Mouse (Mus musculus) cortical plate, adult 2 months (tissue): Measurements from ENCODE around the gene Map4k5. TPM values are rescaled to one million over a fixed set of nuclear protein-coding genes. Genes with fewer than 3 reads are reported as not detected.

Experiments used
- H3K27ac ChIP-seq: fragments of 200-500 bp; 2 replicates; pipeline ENCODE4 v1.5.1; 2012; ENCODE audit warnings: low read length, control low read depth, inconsistent platforms; ENCODE audit not compliant: insufficient read depth
- H3K4me1 ChIP-seq: fragments of 200-500 bp; 2 replicates; pipeline ENCODE4 v1.6.1; 2011; ENCODE audit warnings: low read length; ENCODE audit not compliant: control insufficient read depth, insufficient read depth
- H3K4me3 ChIP-seq: fragments of 200-500 bp; 2 replicates; pipeline ENCODE4 v1.5.1; 2011; ENCODE audit warnings: mild to moderate bottlenecking, low read length, control low read depth; ENCODE audit not compliant: insufficient read depth
- CTCF ChIP-seq: fragments of 200-500 bp; IDR thresholded peaks from 2 replicates; pipeline ENCODE4 v1.5.1; 2011; ENCODE audit warnings: mild to moderate bottlenecking, control low read depth, low read length; ENCODE audit not compliant: insufficient read depth; ENCODE audit errors: extremely low read depth
- POLR2A ChIP-seq: fragments of 200-500 bp; IDR thresholded peaks from 2 replicates; pipeline ENCODE4 v1.6.1; 2011; ENCODE audit warnings: mild to moderate bottlenecking, low read length, control low read depth; ENCODE audit not compliant: insufficient read depth; ENCODE audit errors: extremely low read depth
- polyA plus RNA-seq: library from polyadenylated mRNA; depleted of rRNA; stranded (reverse); fragments of >200 nt; gene quantifications from 2 replicates; pipeline ENCODE4 v1.2.3, GENCODE M21; 2012

Gene Map4k5
- polyA plus RNA-seq, 1 experiment = 25.3 TPM

DNA sequence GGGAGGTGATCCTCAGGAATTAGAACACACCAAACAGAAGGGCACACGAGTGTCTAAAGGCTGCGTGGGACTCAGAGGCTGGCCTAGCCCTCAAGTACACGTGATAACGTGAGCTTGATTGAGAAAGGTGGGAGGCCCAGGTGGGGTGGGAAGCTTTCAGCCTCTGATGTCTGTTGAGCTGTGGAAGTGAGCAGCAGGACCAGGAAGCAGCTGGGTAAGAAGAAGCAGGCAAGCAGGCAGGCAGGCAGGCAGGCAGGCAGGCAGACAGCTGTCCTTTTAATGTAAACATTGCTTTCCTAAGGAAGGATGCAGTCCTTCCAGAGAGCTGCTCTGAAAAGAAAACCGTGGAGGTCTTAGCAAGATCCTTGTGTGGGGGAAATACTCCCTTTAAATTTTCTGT lies 2.5 kb downstream of the Map4k5 start:
- Histone ChIP-seq H3K27ac (no peak overlapping the region), H3K4me1 (peaks cover 11% of the 10 kb centered on the region), H3K4me3 (peak overlapping the region; percentile 10; the same call in 1 of the 2 replicates)
- TF ChIP-seq CTCF (no peak), POLR2A (no peak)

- TF ChIP-seq CTCF (no peak), POLR2A (no peak)
- peak overlapping the region; percentile 10; the same call in 1 of the 2 replicates for H3K4me3 ChIP-seq
- H3K27ac ChIP-seq = no peak overlapping the region
- peaks cover 11% of the 10 kb centered on the region for H3K4me1 ChIP-seq
Measured at GRCm38 (mm10) chr12:69890051-69890450, 2.9 kb downstream of the Map4k5 start.

DNA sequence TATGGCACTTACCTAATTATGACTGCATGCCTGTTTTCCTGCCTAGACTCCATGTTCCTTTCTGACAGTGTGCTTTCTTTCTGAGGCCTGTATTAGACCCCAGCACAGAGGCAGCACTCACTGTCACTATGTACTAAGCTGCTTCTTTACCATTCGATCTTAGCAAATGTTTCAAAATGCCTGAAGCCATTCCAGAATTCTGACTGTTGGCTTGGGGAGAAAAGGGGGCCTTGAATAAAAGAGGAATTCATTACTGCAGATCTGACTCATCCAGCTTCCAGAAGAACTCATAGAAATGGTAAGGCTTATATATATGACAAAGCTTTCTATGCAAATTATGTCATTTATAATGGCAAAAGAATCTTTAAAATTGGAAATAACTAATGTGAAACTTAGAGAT lies 4.7 kb downstream of the Map4k5 start:
- Histone ChIP-seq H3K4me3 (no peak overlapping the region), H3K27ac (no peak overlapping the region), H3K4me1 (peaks cover 11% of the 10 kb centered on the region)
- TF ChIP-seq POLR2A = no peak
- TF ChIP-seq CTCF = no peak

GRCm38 (mm10) chr12:69887776-69888175 lies 5.2 kb downstream of the Map4k5 start:
- TF ChIP-seq CTCF = no peak
- no peak for TF ChIP-seq POLR2A
- peaks cover 11% of the 10 kb centered on the region for H3K4me1 ChIP-seq
- H3K27ac ChIP-seq = no peak overlapping the region
- no peak overlapping the region for H3K4me3 ChIP-seq

- Histone ChIP-seq H3K4me1 (peaks cover 9% of the 10 kb centered on the region), H3K27ac (no peak overlapping the region), H3K4me3 (no peak overlapping the region)
- no peak for TF ChIP-seq CTCF
- TF ChIP-seq POLR2A = no peak
Measured at GRCm38 (mm10) chr12:69885170-69885923, 7.7 kb downstream of the Map4k5 start.

GRCm38 (mm10) chr12:69884053-69884452 lies 8.9 kb downstream of the Map4k5 start:
- no peak overlapping the region for H3K27ac ChIP-seq
- TF ChIP-seq POLR2A (no peak), CTCF (no peak)
- H3K4me1 ChIP-seq = peaks cover 8% of the 10 kb centered on the region
- H3K4me3 ChIP-seq = no peak overlapping the region

DNA sequence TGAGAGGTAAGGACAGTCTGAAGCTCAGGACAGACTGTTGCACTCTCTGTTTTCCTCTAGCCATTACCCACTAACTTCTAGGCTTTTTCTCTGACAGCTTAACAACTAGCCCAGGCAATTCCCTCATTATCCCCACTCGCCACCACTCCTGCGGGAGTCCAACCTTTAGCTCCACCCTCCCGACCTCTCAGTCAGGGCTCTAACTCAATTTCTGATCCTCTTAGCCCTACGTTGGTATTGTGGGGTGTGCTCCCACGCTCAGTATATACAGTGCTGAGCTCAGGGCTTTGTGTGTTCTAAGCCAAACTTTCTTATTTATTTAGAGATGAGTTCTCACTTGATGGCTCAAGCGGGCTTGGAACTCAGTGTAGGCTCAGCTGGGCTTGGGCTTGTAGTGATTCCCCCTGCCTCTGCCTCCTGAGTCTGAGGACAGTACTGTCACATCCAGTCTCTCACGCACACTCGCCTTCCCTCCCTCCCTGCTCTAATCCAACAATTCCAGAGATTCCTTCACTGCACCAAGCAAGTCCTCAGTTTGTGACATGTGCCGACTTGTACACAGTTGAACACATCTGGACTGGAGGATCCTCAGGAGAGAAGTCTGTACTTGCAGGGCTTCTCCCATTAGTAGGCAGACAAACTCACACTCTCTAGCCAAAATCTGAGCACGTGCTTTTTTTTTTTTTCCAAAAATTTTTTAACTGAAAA lies 11.6 kb downstream of the Map4k5 start:
- Histone ChIP-seq H3K4me3 (no peak overlapping the region), H3K27ac (peak overlapping the region; percentile 75), H3K4me1 (peaks cover 8% of the 10 kb centered on the region)
- TF ChIP-seq POLR2A (no peak), CTCF (no peak)

DNA sequence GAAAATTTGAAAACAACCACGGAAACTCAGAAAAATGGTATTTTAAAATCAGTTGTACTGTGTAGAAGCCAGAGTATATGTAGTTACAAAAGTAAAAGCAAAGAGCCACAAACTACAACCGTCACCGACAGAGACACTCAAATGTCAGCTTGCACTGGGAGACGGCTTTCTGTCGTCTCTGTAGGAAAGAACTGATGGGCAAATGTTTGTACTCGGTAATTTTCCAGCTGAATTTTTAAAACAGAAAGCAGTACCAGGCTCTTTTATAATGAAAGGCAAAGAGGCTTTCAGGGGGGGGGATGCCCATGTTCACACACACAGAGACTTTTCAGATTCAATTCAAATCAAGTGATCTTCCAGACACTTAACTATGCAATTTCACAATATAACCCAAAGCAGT lies 13.3 kb downstream of the Map4k5 start:
- H3K4me3 ChIP-seq = no peak overlapping the region
- peaks cover 8% of the 10 kb centered on the region for H3K4me1 ChIP-seq
- H3K27ac ChIP-seq = peak overlapping the region; percentile 86
- TF ChIP-seq CTCF (no peak), POLR2A (0 out of 2 replicates have a peak, but pooled peaks have one; percentile 19)

- peaks cover 8% of the 10 kb centered on the region for H3K4me1 ChIP-seq
- peak overlapping the region; percentile 86 for H3K27ac ChIP-seq
- TF ChIP-seq POLR2A = no peak
- no peak for TF ChIP-seq CTCF
- H3K4me3 ChIP-seq = no peak overlapping the region
Measured at GRCm38 (mm10) chr12:69879172-69879665, 13.8 kb downstream of the Map4k5 start.
